Comparison of ENCODE assay signal across 7 mouse cellular contexts in the genomic region with DNA sequence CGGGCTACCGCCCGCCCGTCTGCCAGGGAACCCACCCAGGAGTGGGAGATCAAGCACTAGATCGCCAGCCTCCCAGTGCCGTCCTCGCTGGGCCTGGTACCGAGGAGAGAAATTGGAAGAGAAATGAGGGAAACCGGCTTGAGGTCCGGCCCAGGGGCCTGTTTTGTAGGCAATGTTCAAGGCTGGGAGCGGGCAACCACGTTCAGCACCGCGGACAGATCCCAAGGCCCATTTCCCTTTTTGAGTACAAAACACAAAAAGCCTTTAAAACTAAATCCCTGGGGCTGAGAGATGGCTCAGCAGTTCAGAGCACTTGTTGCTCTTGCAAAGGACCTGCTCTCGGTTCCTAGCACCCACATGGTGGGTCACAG.
DNase-seq lines count a peak whose midpoint lies in the region; ATAC-seq and TF ChIP-seq lines count a peak whose summit lies in the region.
"Not testable (repeated sequence)": the region's sequence is repeated elsewhere in the genome, so short reads cannot be mapped to it uniquely, and the experiment has no call there.

No protein-coding gene starts in this region.

- not testable (repeated sequence) for H3K36me3 ChIP-seq in embryonic facial prominence, embryonic 14.5 days (ENCODE audit: control insufficient read depth, insufficient read depth, low read length); kidney, embryonic 14.5 days (ENCODE audit: control insufficient read depth, insufficient read depth, low read length); limb, embryonic 12.5 days; lung, embryonic 14.5 days (ENCODE audit: insufficient read depth); stomach, embryonic 14.5 days (ENCODE audit: control insufficient read depth, insufficient read depth, low read length)

- peak; percentile 41 for ATAC-seq in embryonic facial prominence, embryonic 14.5 days (ENCODE audit: low read depth)
- ATAC-seq in hematopoietic stem cell, adult 5-6 weeks (replicated peaks in 1 of 2; ENCODE audit: insufficient read depth in 1 of 2, low FRiP score in 2 of 2, low TSS enrichment in 1 of 2, low read depth in 1 of 2, poor library complexity in 2 of 2, severe bottlenecking in 2 of 2), result peak; percentile 52 to 60
- ATAC-seq in kidney, embryonic 14.5 days (ENCODE audit: low FRiP score, low TSS enrichment), result peak; percentile 64; the same call in 1 of the 2 replicates
- peak; percentile 44; the same call in 1 of the 2 replicates for ATAC-seq in limb, embryonic 12.5 days (ENCODE audit: insufficient number of reproducible peaks, insufficient read depth, low FRiP score, low TSS enrichment, low read depth)
- peak; percentile 57; the same call in 1 of the 2 replicates for ATAC-seq in lung, embryonic 14.5 days (ENCODE audit: insufficient read depth)
- ATAC-seq in megakaryocyte progenitor cell, adult 5-6 weeks (replicated peaks; ENCODE audit: poor library complexity), result peak; percentile 77
- ATAC-seq in stomach, embryonic 14.5 days (ENCODE audit: insufficient number of reproducible peaks, insufficient read depth, low FRiP score, low read depth), result peak; percentile 16; the same call in 1 of the 2 replicates

- H3K27me3 ChIP-seq in embryonic facial prominence, embryonic 14.5 days (replicated peaks; ENCODE audit: control insufficient read depth, insufficient read depth, low read length); kidney, embryonic 14.5 days (ENCODE audit: control insufficient read depth, insufficient read depth, low read length); lung, embryonic 14.5 days (ENCODE audit: insufficient read depth, low read length); stomach, embryonic 14.5 days (ENCODE audit: control insufficient read depth, insufficient read depth, low read length): not testable (repeated sequence)
- peaks cover 16% of the 10 kb centered on the region for H3K27me3 ChIP-seq in limb, embryonic 12.5 days

- not testable (repeated sequence) for H3K4me1 ChIP-seq in embryonic facial prominence, embryonic 14.5 days (ENCODE audit: control insufficient read depth, insufficient read depth, low read length); kidney, embryonic 14.5 days (ENCODE audit: control insufficient read depth, insufficient read depth, low read length); limb, embryonic 12.5 days (replicated peaks); lung, embryonic 14.5 days (ENCODE audit: insufficient read depth); stomach, embryonic 14.5 days (ENCODE audit: control insufficient read depth, insufficient read depth, low read length)

- not testable (repeated sequence) for H3K4me2 ChIP-seq in embryonic facial prominence, embryonic 14.5 days (ENCODE audit: low read depth, low read length); kidney, embryonic 14.5 days (replicated peaks; ENCODE audit: low read depth, low read length); limb, embryonic 12.5 days; lung, embryonic 14.5 days; stomach, embryonic 14.5 days (replicated peaks; ENCODE audit: low read depth, low read length)

- DNase-seq in embryonic facial prominence, embryonic 14.5 days (ENCODE audit: low spot score); lung, embryonic 14.5 days: not testable (repeated sequence)

- not testable (repeated sequence) for H3K27ac ChIP-seq in embryonic facial prominence, embryonic 14.5 days (replicated peaks; ENCODE audit: low read depth, low read length); kidney, embryonic 14.5 days (ENCODE audit: low read depth, low read length); limb, embryonic 12.5 days; lung, embryonic 14.5 days (ENCODE audit: low read depth); stomach, embryonic 14.5 days (ENCODE audit: low read length)

- H3K4me3 ChIP-seq in embryonic facial prominence, embryonic 14.5 days (ENCODE audit: low read depth, low read length); kidney, embryonic 14.5 days (ENCODE audit: low read length); limb, embryonic 12.5 days (replicated peaks); lung, embryonic 14.5 days (ENCODE audit: low read depth, low read length); stomach, embryonic 14.5 days (ENCODE audit: low read depth, low read length): not testable (repeated sequence)

- H3K9me3 ChIP-seq in embryonic facial prominence, embryonic 14.5 days (ENCODE audit: control insufficient read depth, low read length); kidney, embryonic 14.5 days (ENCODE audit: control insufficient read depth, low read length); limb, embryonic 12.5 days; lung, embryonic 14.5 days (ENCODE audit: low read depth, low read length); stomach, embryonic 14.5 days (ENCODE audit: control insufficient read depth, low read depth, low read length): not testable (repeated sequence)

- TF ChIP-seq CTCF in lung, embryonic 14.5 days (IDR thresholded peaks at IDR 0.05; ENCODE audit: low read depth), result not testable (repeated sequence)

- WGBS in embryonic facial prominence, embryonic 14.5 days, result no CpG with 5 or more reads among the region's 15 CpGs
- WGBS in kidney, embryonic 14.5 days, result no CpG with 5 or more reads among the region's 15 CpGs
- no CpG with 5 or more reads among the region's 15 CpGs for WGBS in limb, embryonic 12.5 days
- WGBS in lung, embryonic 14.5 days, result no CpG with 5 or more reads among the region's 15 CpGs
- WGBS in stomach, embryonic 14.5 days, result no CpG with 5 or more reads among the region's 15 CpGs

- H3K9ac ChIP-seq in embryonic facial prominence, embryonic 14.5 days (ENCODE audit: low read depth, low read length); kidney, embryonic 14.5 days (ENCODE audit: low read depth, low read length); limb, embryonic 12.5 days (replicated peaks); lung, embryonic 14.5 days; stomach, embryonic 14.5 days (replicated peaks; ENCODE audit: low read depth, low read length): not testable (repeated sequence)

Comparison
In these comparisons a context has a peak if more than half of its experiments do, and no peak if none do; other contexts are left out.
1. ATAC-seq: peak in every context shown above with its lines; median percentile 77 in megakaryocyte progenitor cell, adult 5-6 weeks; 64 in kidney, embryonic 14.5 days; 57 in lung, embryonic 14.5 days; 56 in hematopoietic stem cell, adult 5-6 weeks; 44 in limb, embryonic 12.5 days; 41 in embryonic facial prominence, embryonic 14.5 days; 16 in stomach, embryonic 14.5 days.